Mouse (Mus musculus) heart, embryonic 16.5 days (tissue): Measurements from ENCODE around the gene Icam1. TPM values are rescaled to one million over a fixed set of nuclear protein-coding genes. Genes with fewer than 3 reads are reported as not detected.

Source experiments
- ATAC-seq: fragments of 200-750 bp; cut with Nextera tagmentation; replicated peaks from 2 replicates; pipeline ENCODE4 v1.8.0; 2017; ENCODE audit warnings: moderate number of reproducible peaks; ENCODE audit not compliant: insufficient read depth, low FRiP score; ENCODE audit errors: extremely low read depth
- H3K27ac ChIP-seq: fragments of 300-500 bp; sonication (generic); 2 replicates; pipeline ENCODE4 v1.5.1; 2014; ENCODE audit warnings: mild to moderate bottlenecking, low read length, control low read depth, moderate library complexity
- H3K27me3 ChIP-seq: fragments of 300-500 bp; sonication (generic); 2 replicates; pipeline ENCODE4 v1.6.1; 2014; ENCODE audit warnings: low read length, mixed read lengths; ENCODE audit not compliant: control insufficient read depth, insufficient read depth
- H3K36me3 ChIP-seq: fragments of 300-500 bp; sonication (generic); 2 replicates; pipeline ENCODE4 v1.6.1; 2014; ENCODE audit not compliant: control insufficient read depth, insufficient read depth
- H3K4me1 ChIP-seq: fragments of 300-500 bp; sonication (generic); 2 replicates; pipeline ENCODE4 v1.6.1; 2014; ENCODE audit warnings: low read length, mixed read lengths; ENCODE audit not compliant: control insufficient read depth, insufficient read depth
- H3K4me2 ChIP-seq: fragments of 300-500 bp; sonication (generic); 2 replicates; pipeline ENCODE4 v1.6.1; 2014; ENCODE audit warnings: low read depth, mild to moderate bottlenecking, control low read depth, low read length
- H3K4me3 ChIP-seq: fragments of 300-500 bp; sonication (generic); 2 replicates; pipeline ENCODE4 v1.5.1; 2014; ENCODE audit warnings: mild to moderate bottlenecking, control low read depth, low read length
- H3K9ac ChIP-seq: fragments of 300-500 bp; sonication (generic); 2 replicates; pipeline ENCODE4 v1.6.1; 2014; ENCODE audit warnings: low read length, control low read depth
- H3K9me3 ChIP-seq: fragments of 300-500 bp; sonication (generic); replicated peaks from 2 replicates; pipeline ENCODE4 v1.6.1; 2016; ENCODE audit warnings: low read length; ENCODE audit not compliant: control insufficient read depth
- WGBS: fragments of 180-500 bp; shearing (Covaris S2); extraction: QIAGEN DNeasy Blood & Tissue Kit; methylation state at CpG from one replicate; pipeline ENCODE4 v1.1.7; 2014; 5-methylcytosine and 5-hydroxymethylcytosine counted together
- polyA plus RNA-seq: library from polyadenylated mRNA; unstranded; fragments of >200 nt; fragmentation: Nextera tagmentation; extraction: Ambion mirVana; gene quantifications from 2 replicates; pipeline ENCODE4 v1.2.1, GENCODE M21; 2015

Icam1 gene
- polyA plus RNA-seq = 23.8 and 29.6 TPM in 2 replicates

DNA sequence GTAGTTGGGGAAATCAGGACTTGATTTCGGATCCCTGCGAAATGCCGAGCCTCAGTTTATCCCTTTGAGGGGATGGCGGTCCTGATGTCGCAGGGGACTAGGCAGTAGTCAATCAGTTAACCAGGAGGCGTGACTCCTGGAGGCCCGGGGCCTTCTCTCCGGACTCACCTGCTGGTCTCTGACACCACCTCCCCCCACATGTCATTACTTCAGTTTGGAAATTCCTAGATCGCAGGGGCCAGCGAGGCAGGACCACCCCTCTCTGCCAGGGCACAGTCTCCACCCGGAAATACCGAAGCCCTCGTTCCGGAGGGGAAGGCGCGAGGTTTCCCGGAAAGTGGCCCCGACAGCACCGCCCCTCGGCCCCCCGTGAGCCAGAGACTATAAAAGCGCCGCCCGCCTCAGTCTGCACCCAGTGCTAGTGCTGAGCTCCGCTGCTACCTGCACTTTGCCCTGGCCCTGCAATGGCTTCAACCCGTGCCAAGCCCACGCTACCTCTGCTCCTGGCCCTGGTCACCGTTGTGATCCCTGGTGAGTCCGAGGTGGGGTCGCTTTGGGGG lies at the start of gene Icam1:
Gene Icam1, plus strand, starts transcription at position 415 of the 560 bp plus-strand sequence.
- Histone ChIP-seq H3K4me3 (peak within 1 kb of the TSS; percentile 51), H3K27me3 (peaks cover 21% of the 10 kb centered on the region), H3K9me3 (no peaks in the 10 kb centered on the region), H3K4me1 (peaks cover 13% of the 10 kb centered on the region), H3K27ac (peak within 1 kb of the TSS; percentile 53), H3K9ac (peak within 1 kb of the TSS; percentile 60), H3K36me3 (no peaks in the 10 kb centered on the region), H3K4me2 (peak within 1 kb of the TSS; percentile 72)
- 2% methylated on average over 30 of the region's 30 CpGs for WGBS
- ATAC-seq = peak; percentile 68

GRCm38 (mm10) chr9:20966008-20966407 lies 49.8 kb upstream of the Icam1 start:
- H3K9ac ChIP-seq = no peak overlapping the region
- peaks cover 25% of the 10 kb centered on the region for H3K36me3 ChIP-seq
- no peak overlapping the region for H3K4me2 ChIP-seq
- no peaks in the 10 kb centered on the region for H3K4me1 ChIP-seq
- H3K27me3 ChIP-seq = no peaks in the 10 kb centered on the region
- 82% methylated on average over 3 of the region's 3 CpGs for WGBS
- ATAC-seq = no peak
- H3K9me3 ChIP-seq = no peaks in the 10 kb centered on the region
- H3K4me3 ChIP-seq = no peak overlapping the region
- H3K27ac ChIP-seq = no peak overlapping the region

DNA sequence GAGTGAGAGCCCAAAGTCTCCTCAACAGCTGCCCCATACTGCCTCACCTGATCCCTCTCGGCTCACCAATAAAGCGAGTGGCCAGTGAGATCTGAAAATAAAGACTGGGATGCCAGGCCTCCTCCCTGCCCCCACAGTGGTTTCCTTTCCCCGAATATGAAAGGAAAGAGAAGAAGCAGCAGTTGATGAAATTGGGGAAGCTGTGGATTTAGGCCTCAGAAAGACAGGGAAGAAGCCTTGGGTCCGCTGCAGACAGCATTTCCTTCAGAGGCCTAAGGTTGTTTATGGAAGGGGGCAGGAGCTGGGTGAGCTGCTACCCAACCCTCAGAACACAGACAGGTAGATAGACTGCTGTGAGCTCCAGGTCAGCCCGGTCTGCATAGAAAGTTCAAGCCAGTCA lies 49.0 kb upstream of the Icam1 start:
- ATAC-seq = no peak
- no peaks in the 10 kb centered on the region for H3K27me3 ChIP-seq
- H3K4me1 ChIP-seq = peaks cover 2% of the 10 kb centered on the region; the same call in 1 of the 2 replicates
- peaks cover 25% of the 10 kb centered on the region for H3K36me3 ChIP-seq
- H3K4me3 ChIP-seq = no peak overlapping the region
- H3K9me3 ChIP-seq = no peaks in the 10 kb centered on the region
- WGBS = 71% methylated on average over 5 of the region's 5 CpGs
- H3K9ac ChIP-seq = no peak overlapping the region
- no peak overlapping the region for H3K27ac ChIP-seq
- H3K4me2 ChIP-seq = no peak overlapping the region

DNA sequence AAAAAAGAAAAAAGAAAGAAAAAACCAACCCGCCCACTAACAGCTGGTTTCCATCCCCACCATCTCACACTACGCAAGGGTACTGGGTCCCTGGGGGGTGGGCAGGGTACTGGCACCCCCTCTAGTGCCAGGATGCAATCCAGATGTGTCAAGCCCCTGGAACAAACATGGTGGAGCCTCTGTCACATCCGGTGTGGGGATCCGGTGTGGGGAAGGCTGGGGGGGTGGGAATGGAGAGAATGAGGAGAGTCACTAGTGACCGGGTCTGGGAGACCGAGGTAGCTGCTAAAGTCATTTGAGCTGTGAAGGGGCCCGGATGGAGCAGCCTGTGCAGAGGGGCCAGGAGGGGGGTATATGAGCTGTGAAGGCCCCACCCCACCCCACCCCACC lies 44.0 kb upstream of the Icam1 start:
- Histone ChIP-seq H3K9me3 (no peaks in the 10 kb centered on the region), H3K4me1 (peaks cover 31% of the 10 kb centered on the region), H3K9ac (peak overlapping the region; percentile 50), H3K36me3 (peaks cover 20% of the 10 kb centered on the region), H3K4me3 (no peak overlapping the region), H3K4me2 (peak overlapping the region; percentile 50; the same call in 1 of the 2 replicates), H3K27ac (peak overlapping the region; percentile 73), H3K27me3 (no peaks in the 10 kb centered on the region)
- ATAC-seq = no peak
- WGBS = 50% methylated on average over 7 of the region's 7 CpGs

- 40% methylated on average over 28 of the region's 28 CpGs for WGBS
- peak overlapping the region; percentile 57 for H3K9ac ChIP-seq
- H3K27me3 ChIP-seq = no peaks in the 10 kb centered on the region
- peak overlapping the region; percentile 73 for H3K27ac ChIP-seq
- H3K36me3 ChIP-seq = peaks cover 16% of the 10 kb centered on the region
- no peak for ATAC-seq
- H3K4me3 ChIP-seq = 0 out of 2 replicates have a peak overlapping the region, but pooled peaks have one; percentile 9
- H3K4me1 ChIP-seq = peaks cover 34% of the 10 kb centered on the region
- H3K4me2 ChIP-seq = peak overlapping the region; percentile 50
- no peaks in the 10 kb centered on the region for H3K9me3 ChIP-seq
Measured at GRCm38 (mm10) chr9:20972141-20972992, 43.4 kb upstream of the Icam1 start.

DNA sequence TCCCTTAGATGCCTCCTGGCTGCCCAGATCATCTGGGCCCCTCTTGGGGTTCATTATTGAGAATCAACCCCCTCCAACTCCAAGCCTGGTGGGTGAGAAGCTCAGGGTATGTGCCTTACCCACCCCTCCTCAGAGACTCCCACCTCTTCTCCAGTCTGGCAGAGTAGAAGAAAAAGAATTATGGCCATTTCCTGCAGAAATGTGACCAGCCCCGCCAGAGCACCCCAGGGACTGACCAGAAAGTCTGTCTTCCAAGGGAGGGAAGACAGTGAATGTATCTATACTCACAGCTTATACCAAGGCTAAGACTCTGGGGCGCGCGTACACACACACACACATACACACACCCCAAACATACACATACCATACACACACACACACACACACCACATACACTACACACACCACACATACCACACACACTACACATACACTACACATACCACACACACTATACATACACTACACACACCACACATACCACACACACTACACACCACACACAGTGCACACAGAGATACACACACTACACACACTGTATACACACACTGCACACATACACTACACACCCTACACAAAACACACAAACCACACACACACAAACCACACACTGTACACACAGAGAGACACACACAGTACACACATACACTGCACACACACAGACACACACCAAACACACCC lies 42.6 kb upstream of the Icam1 start:
- ATAC-seq = no peak
- WGBS = 88% methylated on average over 4 of the region's 4 CpGs
- Histone ChIP-seq H3K9me3 (no peaks in the 10 kb centered on the region), H3K9ac (peak overlapping the region; percentile 57), H3K27ac (peak overlapping the region; percentile 73; the same call in 1 of the 2 replicates), H3K36me3 (peaks cover 8% of the 10 kb centered on the region), H3K4me3 (peak overlapping the region; percentile 21), H3K4me1 (peaks cover 35% of the 10 kb centered on the region), H3K27me3 (no peaks in the 10 kb centered on the region), H3K4me2 (peak overlapping the region; percentile 50)

DNA sequence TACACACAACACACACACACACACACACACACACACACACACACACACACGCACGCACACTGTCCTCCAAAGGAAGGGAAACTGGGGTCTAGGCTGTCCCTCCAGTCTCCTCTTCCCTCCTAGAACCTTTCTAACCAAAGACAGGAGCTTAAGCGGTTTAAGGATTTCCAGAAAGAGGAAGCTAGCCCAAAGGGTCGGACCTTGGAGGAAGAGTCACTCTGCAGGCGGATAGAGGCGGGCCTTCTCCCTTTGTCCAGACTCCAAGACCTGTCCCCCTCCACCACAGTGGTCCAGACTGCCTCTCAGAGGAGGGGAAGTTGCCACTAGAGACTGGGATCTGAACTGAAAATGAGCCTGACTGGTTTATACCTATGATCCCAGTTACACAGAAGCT lies 42.1 kb upstream of the Icam1 start:
- Histone ChIP-seq H3K4me2 (peak overlapping the region; percentile 45), H3K27me3 (no peaks in the 10 kb centered on the region), H3K36me3 (peaks cover 2% of the 10 kb centered on the region; the same call in 1 of the 2 replicates), H3K9me3 (no peaks in the 10 kb centered on the region), H3K9ac (0 out of 2 replicates have a peak overlapping the region, but pooled peaks have one; percentile 16), H3K4me3 (peak overlapping the region; percentile 21), H3K4me1 (peaks cover 40% of the 10 kb centered on the region), H3K27ac (peak overlapping the region; percentile 28; the same call in 1 of the 2 replicates)
- no peak for ATAC-seq
- 51% methylated on average over 5 of the region's 6 CpGs for WGBS

- H3K4me3 ChIP-seq = peak overlapping the region; percentile 94
- peak; percentile 74 for ATAC-seq
- H3K36me3 ChIP-seq = no peaks in the 10 kb centered on the region
- peaks cover 42% of the 10 kb centered on the region for H3K4me1 ChIP-seq
- H3K9ac ChIP-seq = peak overlapping the region; percentile 93
- no peaks in the 10 kb centered on the region for H3K9me3 ChIP-seq
- no peaks in the 10 kb centered on the region for H3K27me3 ChIP-seq
- H3K4me2 ChIP-seq = peak overlapping the region; percentile 88
- under 1% methylated on average over 45 of the region's 45 CpGs for WGBS
- peak overlapping the region; percentile 95 for H3K27ac ChIP-seq
Measured at GRCm38 (mm10) chr9:20975431-20976215, 40.2 kb upstream of the Icam1 start.
